Mouse (Mus musculus) G1E (cell line): ENCODE measurements around the gene Mcat.

ENCODE experiments used
- CTCF ChIP-seq: IDR thresholded peaks from 2 replicates; pipeline ENCODE4 v1.5.1; 2012; ENCODE audit warnings: low read depth, low read length, inconsistent platforms, mixed read lengths
- TAL1 ChIP-seq: conservative IDR thresholded peaks from 2 replicates; pipeline ENCODE4 v1.6.1; 2012; ENCODE audit warnings: low read depth, low read length, inconsistent platforms, mixed read lengths

- no peak for TF ChIP-seq CTCF
- no peak for TF ChIP-seq TAL1
These were observed 8.0 kb upstream of the Mcat start for GRCm38 (mm10) chr15:83571636-83572035.
